Mouse (Mus musculus): ENCODE results near the gene Vmn1r217. TPM values are rescaled to one million over a fixed set of nuclear protein-coding genes. Genes with fewer than 3 reads are reported as not detected.

The Vmn1r217 gene
- not detected for polyA plus RNA-seq (2017; shearing (Covaris generic))

DNA sequence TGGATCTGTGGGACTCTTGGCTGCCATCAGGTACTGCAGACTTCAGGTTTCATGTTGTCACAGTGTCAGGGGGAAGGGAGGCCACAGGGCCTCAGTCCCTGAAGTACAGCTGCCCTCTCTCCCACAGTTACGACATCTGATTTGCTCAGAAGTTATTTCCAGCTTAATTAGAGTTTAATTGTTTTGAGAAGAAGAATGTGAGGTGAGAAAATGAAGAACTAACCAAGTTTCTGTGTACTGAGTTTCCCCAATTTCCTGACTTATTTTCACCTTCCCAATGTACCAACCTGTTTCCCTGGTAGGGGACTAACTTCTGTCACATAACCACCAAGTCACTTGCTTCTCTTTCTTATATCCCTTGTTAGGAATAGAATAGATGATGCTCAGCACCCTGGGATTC, at the start of gene Vmn1r217:
TSS of gene Vmn1r217 (minus strand) at position 101 of the 400 bp plus-strand sequence.

DNA sequence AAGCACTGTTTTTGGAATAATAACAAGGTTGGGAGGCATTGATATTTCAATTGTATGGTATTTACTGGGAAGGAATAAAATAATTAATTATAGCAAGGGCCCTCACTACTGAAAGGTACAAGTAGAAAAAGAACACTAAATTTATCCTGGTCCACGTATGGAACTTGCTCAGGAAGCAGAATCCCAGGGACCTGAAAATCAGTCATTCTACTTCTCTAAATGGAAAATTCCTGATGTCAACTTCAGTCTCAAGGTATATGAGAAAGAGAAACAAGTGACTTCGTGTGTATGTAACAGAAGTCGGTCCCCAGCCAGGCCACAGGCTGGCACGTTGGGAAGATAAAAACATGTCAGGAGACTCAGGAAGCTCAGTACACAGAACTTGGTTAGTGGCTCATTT, 41.0 kb upstream of the Vmn1r217 start, which contains the start of gene Vmn1r219:
TSS of gene Vmn1r219 (plus strand) at position 301 of the 400 bp plus-strand sequence.

DNA sequence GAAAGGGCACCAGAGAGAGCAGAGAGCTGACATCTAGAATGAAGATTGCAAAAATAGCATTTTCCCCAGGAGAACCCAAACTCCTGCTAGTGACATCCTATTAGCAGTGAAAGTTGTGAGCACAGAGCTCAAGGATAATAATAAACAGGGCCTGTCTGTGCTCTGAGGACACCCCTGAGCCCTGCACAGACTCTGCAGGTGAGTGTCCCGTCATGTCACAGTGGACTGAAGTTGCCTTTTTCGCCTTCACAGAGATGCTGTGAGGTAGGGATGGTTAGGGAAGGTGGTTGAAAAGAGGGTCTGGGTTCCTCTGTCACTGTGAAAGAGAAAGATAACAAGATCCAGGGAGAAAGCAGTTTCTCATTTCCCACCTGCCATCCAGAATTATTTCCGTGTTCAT, 15.1 kb upstream of the Vmn1r217 start, which contains the start of gene Vmn1r218:
TSS of gene Vmn1r218 (plus strand) at position 57 of the 400 bp plus-strand sequence.

DNA sequence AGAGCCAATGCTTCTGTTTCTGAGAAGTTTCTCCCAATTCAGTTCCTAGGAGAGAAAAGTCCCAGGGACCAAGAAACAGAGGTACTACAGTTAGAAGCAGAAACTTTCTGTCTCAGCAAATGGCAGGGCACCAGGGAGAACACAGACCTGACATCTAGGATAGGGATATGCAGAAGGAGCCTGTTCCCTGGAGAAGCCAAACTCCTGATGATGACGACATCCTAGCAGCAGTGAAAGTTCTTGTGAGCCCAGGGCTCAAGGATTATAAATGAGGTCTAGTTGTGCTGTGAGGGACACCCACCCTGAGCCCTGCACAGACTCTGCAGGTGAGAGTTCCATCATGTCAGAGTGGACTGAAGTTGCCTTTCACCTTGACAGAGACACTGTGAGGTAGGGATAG, 50.3 kb downstream of the Vmn1r217 start, which contains the start of gene Vmn1r215:
TSS of gene Vmn1r215 (plus strand) at position 301 of the 400 bp plus-strand sequence.

Other genes with a start within 250 kb of the Vmn1r217 start
- gene Vmn1r212, start 234.0 kb downstream of the Vmn1r217 start, polyA plus RNA-seq (2017; shearing (Covaris generic)): not detected
- not detected for gene Vmn1r213, start 110.6 kb downstream of the Vmn1r217 start, polyA plus RNA-seq (2017; shearing (Covaris generic))
- 0.08 TPM for gene Vmn1r214, start 87.8 kb downstream of the Vmn1r217 start, polyA plus RNA-seq (2017; shearing (Covaris generic))
- gene Vmn1r215, start 50.2 kb downstream of the Vmn1r217 start, polyA plus RNA-seq (2017; shearing (Covaris generic)): not detected
- gene Vmn1r218, start 14.9 kb upstream of the Vmn1r217 start, polyA plus RNA-seq (2017; shearing (Covaris generic)): 0.02 TPM
- gene Vmn1r219, start 41.1 kb upstream of the Vmn1r217 start, polyA plus RNA-seq (2017; shearing (Covaris generic)): not detected
- not detected for gene Vmn1r220, start 69.7 kb upstream of the Vmn1r217 start, polyA plus RNA-seq (2017; shearing (Covaris generic))
- not detected for gene Vmn1r221, start 95.9 kb upstream of the Vmn1r217 start, polyA plus RNA-seq (2017; shearing (Covaris generic))
- 0.07 TPM for gene Vmn1r222, start 117.7 kb upstream of the Vmn1r217 start, polyA plus RNA-seq (2017; shearing (Covaris generic))
- not detected for gene Vmn1r223, start 128.9 kb upstream of the Vmn1r217 start, polyA plus RNA-seq (2017; shearing (Covaris generic))

Data from CD4-positive, CD25-positive, alpha-beta regulatory T cell (primary cell).